In the genomic region with DNA sequence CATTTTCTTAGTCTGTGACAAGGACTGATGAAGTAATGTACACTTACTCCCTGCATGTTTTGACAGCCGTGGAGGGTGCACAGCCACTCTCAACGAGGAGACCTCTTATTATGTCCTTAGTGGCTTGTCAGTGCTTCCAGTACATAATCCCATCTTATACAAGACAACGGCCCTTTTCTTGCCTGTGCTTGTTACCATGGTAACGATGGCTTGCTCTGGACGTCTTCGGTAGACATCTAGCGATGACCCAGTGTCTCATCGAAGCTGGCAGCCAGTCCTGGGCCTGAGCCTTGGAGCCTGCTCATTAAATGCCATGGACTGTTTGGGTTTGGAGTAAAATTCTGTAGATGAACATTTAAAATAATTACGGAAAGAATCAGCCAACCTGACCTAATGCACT, we compare ENCODE assay signal across 17 mouse cellular contexts.
DNase-seq lines count a peak whose midpoint lies in the region; ATAC-seq and TF ChIP-seq lines count a peak whose summit lies in the region.
"Had no signal": no experiment of that assay in that cellular context is flagged by ENCODE, and none has a peak within 500 bp of the region (broad histone marks: within the 10 kb centered on the region; RNA-seq: fewer than 3 reads in every experiment).

No protein-coding gene starts in this region.

- no peaks in the 10 kb centered on the region for H3K36me3 ChIP-seq in forebrain, embryonic 14.5 days (ENCODE audit: control insufficient read depth, insufficient read depth, low read length)
- H3K36me3 ChIP-seq in midbrain, embryonic 15.5 days (replicated peaks) = no peaks in the 10 kb centered on the region
- H3K36me3 ChIP-seq in liver, postnatal 0 days (replicated peaks; ENCODE audit: insufficient read depth, low read length) = no peaks in the 10 kb centered on the region
- H3K36me3 ChIP-seq: liver, embryonic 12.5 days had no signal

- intact Hi-C loops in left cerebral cortex, postnatal 14 days (cut with DNase I) = no loop called here

- TF ChIP-seq CTCF in liver, postnatal 0 days (IDR thresholded peaks at IDR 0.05; ENCODE audit: low read depth) = no peak

- H3K4me2 ChIP-seq in forebrain, embryonic 14.5 days (ENCODE audit: low read length) = no peak overlapping the region
- H3K4me2 ChIP-seq in midbrain, embryonic 15.5 days = no peak overlapping the region
- no peak overlapping the region for H3K4me2 ChIP-seq in liver, postnatal 0 days (ENCODE audit: low read depth, low read length)
- H3K4me2 ChIP-seq: heart, embryonic 11.5 days; liver, embryonic 12.5 days had no signal

- H3K27me3 ChIP-seq in forebrain, embryonic 14.5 days (replicated peaks; ENCODE audit: control insufficient read depth, insufficient read depth, low read length) = no peaks in the 10 kb centered on the region
- H3K27me3 ChIP-seq in midbrain, embryonic 15.5 days (replicated peaks) = no peaks in the 10 kb centered on the region
- no peaks in the 10 kb centered on the region for H3K27me3 ChIP-seq in liver, postnatal 0 days (ENCODE audit: insufficient read depth, low read length)
- H3K27me3 ChIP-seq: liver, embryonic 12.5 days had no signal

- no peaks in the 10 kb centered on the region for H3K4me1 ChIP-seq in forebrain, embryonic 14.5 days (ENCODE audit: control insufficient read depth, insufficient read depth, low read length)
- H3K4me1 ChIP-seq in midbrain, embryonic 15.5 days = peaks cover 12% of the 10 kb centered on the region
- H3K4me1 ChIP-seq in liver, postnatal 0 days (ENCODE audit: insufficient read depth) = no peaks in the 10 kb centered on the region
- H3K4me1 ChIP-seq: liver, embryonic 12.5 days had no signal

- no peak overlapping the region for H3K27ac ChIP-seq in forebrain, embryonic 14.5 days (ENCODE audit: low read depth, low read length)
- peak overlapping the region; percentile 72 for H3K27ac ChIP-seq in midbrain, embryonic 15.5 days
- H3K27ac ChIP-seq in liver, postnatal 0 days (ENCODE audit: low read depth) = no peak overlapping the region
- H3K27ac ChIP-seq: liver, embryonic 12.5 days had no signal

- no peak overlapping the region for H3K4me3 ChIP-seq in forebrain, embryonic 14.5 days (ENCODE audit: low read depth, low read length)
- no peak overlapping the region for H3K4me3 ChIP-seq in midbrain, embryonic 15.5 days
- H3K4me3 ChIP-seq in liver, postnatal 0 days (ENCODE audit: low read depth, low read length) = no peak overlapping the region
- H3K4me3 ChIP-seq: liver, embryonic 12.5 days had no signal

- ATAC-seq in forebrain, embryonic 14.5 days = peak; percentile 44; the same call in 1 of the 2 replicates
- ATAC-seq in midbrain, embryonic 15.5 days (replicated peaks) = peak; percentile 92
- ATAC-seq in liver, postnatal 0 days = no peak
- ATAC-seq: intestine, embryonic 16.5 days; liver, embryonic 12.5 days had no signal

- no peak overlapping the region for H3K9ac ChIP-seq in forebrain, embryonic 14.5 days (ENCODE audit: low read length)
- no peak overlapping the region for H3K9ac ChIP-seq in midbrain, embryonic 15.5 days
- no peak overlapping the region for H3K9ac ChIP-seq in liver, postnatal 0 days (replicated peaks)
- H3K9ac ChIP-seq: liver, embryonic 12.5 days had no signal

- DNase-seq in cerebellum, postnatal 10 days = peak; percentile 73
- DNase-seq in cerebellum, adult 18-20 months = no peak
- DNase-seq in left cerebral cortex, postnatal 14 days (ENCODE audit: low spot score in 2 of 2) = peak; percentile 25 to 46
- DNase-seq in left cerebral cortex, adult 18-20 months (ENCODE audit: low spot score in 2 of 2) = no peak
- peak; percentile 78 for DNase-seq in forebrain, embryonic 14.5 days (ENCODE audit: low spot score)
- no peak for DNase-seq in spleen, adult 12 weeks (ENCODE audit: low spot score)
- DNase-seq in liver, postnatal 0 days = no peak
- DNase-seq: adrenal gland, postnatal 14 days; cerebellum, postnatal 36 days; gastrocnemius, postnatal 36 days; kidney, postnatal 10 days; right cerebral cortex, postnatal 4 days; thymus, adult 2 months had no signal

- no peak for TF ChIP-seq EP300 in liver, postnatal 0 days (IDR thresholded peaks at IDR 0.05; ENCODE audit: low read depth)

- no peaks in the 10 kb centered on the region for H3K9me3 ChIP-seq in forebrain, embryonic 14.5 days (replicated peaks; ENCODE audit: control insufficient read depth, low read length)
- H3K9me3 ChIP-seq in midbrain, embryonic 15.5 days = no peaks in the 10 kb centered on the region
- no peaks in the 10 kb centered on the region for H3K9me3 ChIP-seq in liver, postnatal 0 days (ENCODE audit: low read length)
- H3K9me3 ChIP-seq: liver, embryonic 12.5 days had no signal

- WGBS in forebrain, embryonic 14.5 days = 26% methylated on average over 9 of the region's 9 CpGs
- WGBS in midbrain, embryonic 15.5 days = 23% methylated on average over 9 of the region's 9 CpGs
- 82% methylated on average over 9 of the region's 9 CpGs for WGBS in liver, postnatal 0 days (ENCODE audit: insufficient replicate concordance)

Comparison
In these comparisons a context has a peak if more than half of its experiments do, and no peak if none do; other contexts are left out.
1. DNase-seq: peak in cerebellum, postnatal 10 days (2 of 2), left cerebral cortex, postnatal 14 days (2 of 2) and forebrain, embryonic 14.5 days (single experiment); none in cerebellum, adult 18-20 months (0 of 2), left cerebral cortex, adult 18-20 months (0 of 2), spleen, adult 12 weeks (single experiment) and liver, postnatal 0 days (single experiment).